Mouse (Mus musculus) left cerebral cortex, adult 2 months (tissue): ENCODE measurements at regions not wholly inside any gene's neighbourhood (a gene's known extent, or its start where the extent isn't known, plus 50 kb on each side); places are given as distances from the start of the nearest gene placed in this dataset.

ENCODE experiments used
- DNase-seq, 2 experiments: peaks; one replicate each; pipeline ENCODE4 v3.0.0; 2021 to 2022; ENCODE audit warnings: low spot score in 2 of 2, mixed read lengths in 1 of 2; ENCODE audit errors: extremely low spot score in 1 of 2
- H3K27ac ChIP-seq: fragments of 200-600 bp; 2 replicates; pipeline ENCODE4 v1.8.1; 2022
- H3K4me3 ChIP-seq: fragments of 200-600 bp; 2 replicates; pipeline ENCODE4 v1.8.1; 2022
- CTCF ChIP-seq: fragments of 200-600 bp; IDR thresholded peaks from 2 replicates; pipeline ENCODE4 v1.8.1; 2022; ENCODE audit warnings: antibody characterized with exemption, mild to moderate bottlenecking, moderate library complexity
- intact Hi-C: fragments of 180-260 bp; cut with DNase I; formaldehyde crosslinking; loops from one replicate; pipeline ENCODE4 v1.15.1; 2025

GRCm38 (mm10) chr9:87432072-87432471 lies 176.7 kb upstream of the Cep162 start:
- Histone ChIP-seq H3K27ac (no peak overlapping the region), H3K4me3 (no peak overlapping the region)
- no peak for TF ChIP-seq CTCF
- no peak for DNase-seq
- intact Hi-C loops: no loop called here

GRCm38 (mm10) chr9:87431523-87431922 lies 176.2 kb upstream of the Cep162 start:
- Histone ChIP-seq H3K27ac (no peak overlapping the region), H3K4me3 (no peak overlapping the region)
- TF ChIP-seq CTCF: no peak
- DNase-seq: no peak
- intact Hi-C loops: no loop called here

- TF ChIP-seq CTCF: peak; percentile 63
- H3K4me3 ChIP-seq: no peak overlapping the region
- intact Hi-C loops: no loop called here
- no peak overlapping the region for H3K27ac ChIP-seq
- DNase-seq: peak in 1 of 2 experiments; percentile 26
These were observed 169.9 kb upstream of the Cep162 start for GRCm38 (mm10) chr9:87425201-87425600.

GRCm38 (mm10) chr9:87421175-87421574 lies 165.8 kb upstream of the Cep162 start:
- no peak for DNase-seq
- no peak for TF ChIP-seq CTCF
- intact Hi-C loops: no loop called here

GRCm38 (mm10) chr9:87419376-87419775 lies 164.0 kb upstream of the Cep162 start:
- peak; percentile 89 for TF ChIP-seq CTCF
- Histone ChIP-seq H3K27ac (no peak overlapping the region), H3K4me3 (no peak overlapping the region)
- peak; percentile 56 to 73 for DNase-seq
- intact Hi-C loops: loop anchor here (2.0 to 10.0 kb wide), 3 partner anchors 323 to 803 kb away; no protein-coding TSS in a partner anchor

More at GRCm38 (mm10) chr9:87421175-87421574, 165.8 kb upstream of the Cep162 start:
- Histone ChIP-seq H3K4me3 (no peak overlapping the region), H3K27ac (no peak overlapping the region)

GRCm38 (mm10) chr9:87412894-87413293 lies 157.6 kb upstream of the Cep162 start:
- no peak for DNase-seq
- Histone ChIP-seq H3K4me3 (no peak overlapping the region), H3K27ac (no peak overlapping the region)
- intact Hi-C loops: loop anchor here (10.0 kb wide), 1 partner anchor 662 kb away; no protein-coding TSS in a partner anchor
- TF ChIP-seq CTCF: no peak

- intact Hi-C loops: loop anchor here (10.0 kb wide), 1 partner anchor 664 kb away; no protein-coding TSS in a partner anchor
- no peak overlapping the region for H3K27ac ChIP-seq
- no peak for TF ChIP-seq CTCF
- no peak overlapping the region for H3K4me3 ChIP-seq
- DNase-seq: no peak
These were observed 155.7 kb upstream of the Cep162 start for GRCm38 (mm10) chr9:87411044-87411443.

GRCm38 (mm10) chr9:87409736-87410135 lies 154.4 kb upstream of the Cep162 start:
- no peak; the same call in 1 of the 2 replicates for TF ChIP-seq CTCF
- intact Hi-C loops: loop anchor here (10.0 kb wide), 1 partner anchor 665 kb away; no protein-coding TSS in a partner anchor
- no peak overlapping the region for H3K4me3 ChIP-seq

GRCm38 (mm10) chr9:87408805-87409204 lies 153.5 kb upstream of the Cep162 start:
- Histone ChIP-seq H3K4me3 (no peak overlapping the region), H3K27ac (no peak overlapping the region)
- intact Hi-C loops: no loop called here
- TF ChIP-seq CTCF: no peak
- no peak for DNase-seq

More at GRCm38 (mm10) chr9:87409736-87410135, 154.4 kb upstream of the Cep162 start:
- no peak for DNase-seq
- no peak overlapping the region for H3K27ac ChIP-seq

- TF ChIP-seq CTCF: no peak
- intact Hi-C loops: no loop called here
These were observed 151.1 kb upstream of the Cep162 start for GRCm38 (mm10) chr9:87406476-87406875.

GRCm38 (mm10) chr9:87405115-87405720 lies 149.9 kb upstream of the Cep162 start:
- no peak for DNase-seq
- intact Hi-C loops: no loop called here
- Histone ChIP-seq H3K4me3 (no peak overlapping the region), H3K27ac (no peak overlapping the region)
- no peak for TF ChIP-seq CTCF

More at GRCm38 (mm10) chr9:87406476-87406875, 151.1 kb upstream of the Cep162 start:
- Histone ChIP-seq H3K4me3 (no peak overlapping the region), H3K27ac (no peak overlapping the region)
- no peak for DNase-seq

GRCm38 (mm10) chr9:87402010-87402409 lies 146.7 kb upstream of the Cep162 start:
- Histone ChIP-seq H3K27ac (no peak overlapping the region), H3K4me3 (no peak overlapping the region)
- intact Hi-C loops: no loop called here
- no peak for TF ChIP-seq CTCF
- DNase-seq: no peak

GRCm38 (mm10) chr9:87387516-87387915 lies 132.2 kb upstream of the Cep162 start:
- no peak for TF ChIP-seq CTCF
- H3K27ac ChIP-seq: no peak overlapping the region
- H3K4me3 ChIP-seq: no peak overlapping the region
- intact Hi-C loops: no loop called here
- DNase-seq: no peak
